Mouse (Mus musculus): Measurements from ENCODE around the gene Rbm17.
"Not testable (repeated sequence)": the region's sequence is repeated elsewhere in the genome, so short reads cannot be mapped to it uniquely, and the experiment has no call there.

Gene Rbm17

DNA sequence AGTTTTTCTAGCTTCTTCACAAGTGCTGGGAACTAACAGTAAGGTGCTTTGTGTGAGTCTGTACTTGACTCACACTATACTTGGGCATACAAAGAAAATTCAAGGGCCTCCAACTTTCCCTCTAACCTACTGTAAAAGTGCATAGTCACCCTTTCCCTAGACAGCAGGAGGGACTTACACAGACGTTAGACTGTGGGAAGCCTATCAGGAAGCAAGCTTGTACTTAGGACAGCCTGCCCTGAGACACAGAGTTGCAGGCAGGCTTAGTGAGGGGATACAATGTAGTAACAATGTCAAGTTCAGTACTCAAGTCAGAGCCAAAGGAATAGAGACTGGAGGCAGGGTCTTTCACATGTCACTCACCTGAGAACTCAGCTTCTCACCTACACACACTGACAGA, 58.6 kb downstream of the Rbm17 start:
- no peak for DNase-seq (ENCODE audit: low read depth, low spot score)

DNA sequence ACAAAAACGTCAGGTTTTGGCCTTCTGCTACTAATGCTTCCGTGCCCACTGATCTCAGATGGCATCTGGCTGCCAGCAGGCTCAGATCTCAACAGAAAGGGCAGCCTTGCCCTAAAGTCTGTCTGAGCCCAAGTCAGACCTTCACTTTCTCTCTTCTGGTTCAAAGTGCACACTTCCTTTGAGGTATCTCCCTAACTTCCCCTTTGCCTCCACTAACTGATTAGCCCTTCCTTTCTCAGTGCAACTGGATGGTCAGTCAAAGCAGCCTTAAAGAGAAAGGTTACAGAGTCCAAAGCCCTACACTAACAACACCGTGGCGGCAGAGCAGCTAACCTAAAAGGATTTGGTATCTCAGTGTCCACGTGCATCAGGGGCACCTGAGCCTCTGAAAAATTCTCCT, 59.6 kb downstream of the Rbm17 start:
- DNase-seq (ENCODE audit: low read depth, low spot score) = no peak

DNA sequence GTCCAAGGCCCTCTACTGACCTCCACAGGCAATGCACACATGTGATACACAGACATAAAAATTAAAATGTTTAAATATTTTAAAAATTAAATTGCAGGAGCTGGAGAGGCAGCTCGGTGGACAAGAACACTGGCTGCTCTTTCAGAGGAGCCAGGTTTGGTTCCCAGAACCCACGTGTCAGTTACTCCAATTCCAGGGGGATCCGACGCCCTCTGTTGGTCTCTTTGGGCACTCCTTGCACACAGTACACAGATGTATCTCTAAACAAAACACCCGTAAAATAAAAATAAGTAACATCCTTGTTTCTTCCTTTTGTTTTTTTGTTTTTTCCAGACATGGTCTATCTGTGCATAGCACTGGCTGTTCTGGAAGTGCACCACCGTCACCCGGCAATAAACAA, 60.8 kb downstream of the Rbm17 start:
- no peak for DNase-seq (ENCODE audit: low read depth, low spot score)

DNA sequence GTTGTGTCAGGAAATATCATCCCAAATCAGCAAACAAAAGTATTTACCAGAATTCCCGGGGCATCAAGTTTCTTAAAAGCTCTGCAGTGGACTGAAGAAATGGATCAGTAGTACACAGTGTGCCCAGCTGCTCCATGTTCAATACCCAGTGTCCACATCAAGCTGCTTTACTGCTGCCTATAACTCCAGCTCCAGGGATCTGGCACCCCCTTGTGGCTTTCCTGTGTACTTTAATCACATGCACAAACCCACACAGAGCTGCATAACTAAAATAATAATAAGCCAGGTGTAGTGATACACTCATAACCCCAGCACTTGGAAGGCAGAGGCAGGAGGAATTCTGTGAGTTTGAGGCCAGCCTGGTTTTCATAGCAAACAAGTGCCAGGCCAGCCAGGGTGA, 61.3 kb downstream of the Rbm17 start:
- peak; percentile 73 for DNase-seq (ENCODE audit: low read depth, low spot score)

DNA sequence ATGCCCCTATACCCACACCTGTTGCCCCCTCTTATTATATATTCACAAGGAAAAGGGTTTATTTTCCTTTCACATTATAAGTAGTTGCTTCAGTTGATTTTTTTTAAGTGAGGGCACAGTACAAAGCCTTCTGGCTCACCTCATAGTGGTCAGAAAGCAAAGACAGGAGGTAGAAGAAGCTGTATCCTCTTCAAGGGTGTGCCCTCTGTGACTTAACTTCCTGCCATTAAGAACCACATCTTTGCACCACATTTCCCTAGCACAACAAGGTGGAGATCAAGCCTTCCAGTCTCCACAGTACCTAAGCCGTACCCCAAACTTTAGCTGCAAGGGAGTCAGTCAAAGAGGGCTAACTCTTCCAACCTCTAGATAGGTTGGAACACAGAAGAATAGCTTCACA, 61.8 kb downstream of the Rbm17 start:
- no peak for DNase-seq (ENCODE audit: low read depth, low spot score)

DNA sequence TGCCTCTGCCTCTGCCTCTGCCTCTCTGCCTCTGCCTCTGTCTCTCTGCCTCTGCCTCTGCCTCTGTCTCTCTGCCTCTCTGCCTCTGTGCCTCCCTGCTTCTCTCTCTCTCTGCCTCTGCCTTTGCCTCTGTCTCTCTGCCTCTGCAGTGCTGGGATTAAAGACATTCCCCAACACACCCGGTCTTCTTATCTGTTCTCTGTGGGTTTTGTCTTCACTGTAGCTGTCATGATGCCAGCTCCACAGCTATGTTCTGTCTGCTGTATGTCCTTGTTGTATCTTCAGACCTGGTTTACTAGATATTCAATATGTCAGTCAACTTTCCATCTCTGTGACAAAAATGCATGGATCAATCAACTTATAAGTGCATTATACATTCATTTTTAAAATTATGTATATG, 62.4 kb downstream of the Rbm17 start:
- not testable (repeated sequence) for DNase-seq (ENCODE audit: low read depth, low spot score)

DNA sequence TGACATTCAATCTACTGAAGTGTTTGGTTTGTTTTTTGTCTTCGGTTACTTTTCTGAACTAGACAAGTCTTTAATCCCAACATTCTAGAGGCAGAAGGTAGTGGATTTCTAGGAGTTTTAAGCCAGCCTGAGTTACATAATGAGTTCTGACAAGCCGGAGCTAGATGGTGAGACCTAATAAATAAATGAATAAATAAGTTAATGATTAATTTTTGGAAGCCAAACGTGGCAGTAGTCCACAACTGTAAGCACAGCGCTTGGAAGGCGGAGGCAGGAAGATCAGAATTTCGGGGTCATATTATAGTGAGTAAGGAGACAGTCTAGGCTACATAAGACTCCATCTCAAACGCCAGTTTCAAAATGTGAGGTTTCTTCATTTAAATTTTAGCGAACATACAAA, 68.0 kb downstream of the Rbm17 start:
- DNase-seq (ENCODE audit: low read depth, low spot score) = no peak
